Mouse (Mus musculus): Measurements from ENCODE around the gene Zbtb8b.

Gene Zbtb8b

GRCm38 (mm10) chr4:129375821-129376220 is 64.8 kb downstream of the Zbtb8b start:
- DNase-seq (ENCODE audit: low read depth), result no peak
